Mouse (Mus musculus) heart, postnatal 10 days (tissue): ENCODE data around the gene Acot2. TPM values are rescaled to one million over a fixed set of nuclear protein-coding genes. Genes with fewer than 3 reads are reported as not detected.
"Not testable (repeated sequence)": the region's sequence is repeated elsewhere in the genome, so short reads cannot be mapped to it uniquely, and the experiment has no call there.

Experiments used
- DNase-seq, 2 experiments: peaks; one replicate each; pipeline ENCODE4 v3.0.0; 2021
- intact Hi-C: fragments of 180-260 bp; cut with DNase I; formaldehyde crosslinking; loops from one replicate; pipeline ENCODE4 v1.15.1; 2025
- total RNA-seq, 2 experiments: library from RNA; stranded (reverse); gene quantifications; 2 replicates each; pipeline ENCODE4 v1.2.3; 2021

Acot2 gene
- total RNA-seq, 2 experiments from 2014 or later: 201 to 233 TPM

GRCm38 (mm10) chr12:84030659-84031332 is 43.1 kb downstream of the Acot2 start:
- DNase-seq: peak; percentile 86 to 90
- intact Hi-C loops: loop anchor here (1.0 to 10.0 kb wide), 3 partner anchors 44 to 316 kb away; partner anchors contain the start of gene Acot2

GRCm38 (mm10) chr12:84032854-84033253 is 45.2 kb downstream of the Acot2 start:
- no peak for DNase-seq
- intact Hi-C loops: loop anchor here (10.0 kb wide), 1 partner anchor 318 kb away; no protein-coding TSS in a partner anchor

- intact Hi-C loops: loop anchor here (10.0 kb wide), 1 partner anchor 319 kb away; no protein-coding TSS in a partner anchor
- not testable (repeated sequence) for DNase-seq
Measured at GRCm38 (mm10) chr12:84033302-84033701, 45.6 kb downstream of the Acot2 start.

- intact Hi-C loops: loop anchor here (10.0 kb wide), 1 partner anchor 319 kb away; no protein-coding TSS in a partner anchor
- DNase-seq: no peak
Measured at GRCm38 (mm10) chr12:84034108-84034507, 46.4 kb downstream of the Acot2 start.

- DNase-seq: peak; percentile 21 to 27
Measured at GRCm38 (mm10) chr12:84038241-84038640, 50.6 kb downstream of the Acot2 start, which contains the start of gene Acot4. Gene Acot4 (plus strand): TSS chr12:84038379.

GRCm38 (mm10) chr12:84038691-84039111 is 51.0 kb downstream of the Acot2 start, which contains the start of gene Gm49366:
Gene Gm49366 (plus strand): TSS chr12:84038935.
- intact Hi-C loops: loop anchor here (10.0 kb wide), 1 partner anchor 324 kb away; no protein-coding TSS in a partner anchor
- peak; percentile 56 to 68 for DNase-seq

More at GRCm38 (mm10) chr12:84038241-84038640, 50.6 kb downstream of the Acot2 start, which contains the start of gene Acot4:
- intact Hi-C loops: loop anchor here (10.0 kb wide), 1 partner anchor 323 kb away; no protein-coding TSS in a partner anchor

GRCm38 (mm10) chr12:84042248-84042647 is 54.6 kb downstream of the Acot2 start:
- DNase-seq: no peak
- intact Hi-C loops: no loop called here

Other genes starting within 250 kb of the Acot2 start
- 10 to 100 TPM; 28.6 to 28.8 TPM for gene Papln, start 224.2 kb upstream of the Acot2 start, total RNA-seq
- 10 to 100 TPM; 42.7 to 45.1 TPM for gene Numb, start 65.9 kb upstream of the Acot2 start, total RNA-seq
- 1 to 10 TPM; 7.2 to 7.7 TPM for gene Riox1, start 37.3 kb upstream of the Acot2 start, total RNA-seq
- gene Heatr4, start 3.0 kb upstream of the Acot2 start, total RNA-seq: under 1 TPM in 1 of 2 experiments, not detected in 1; 0.17 TPM
- gene Acot1, start 21.6 kb downstream of the Acot2 start, total RNA-seq: 100 to 1,000 TPM; 127 to 159 TPM
- 1 to 10 TPM; 1.6 to 2.0 TPM for gene Acot4, start 50.5 kb downstream of the Acot2 start, total RNA-seq
- gene Gm49366, start 51.1 kb downstream of the Acot2 start, total RNA-seq: not detected
- 1 to 10 TPM; 2.6 to 3.7 TPM for gene Acot3, start 64.3 kb downstream of the Acot2 start, total RNA-seq
- not detected for gene Acot5, start 81.5 kb downstream of the Acot2 start, total RNA-seq
- 1 to 10 TPM; 3.3 to 3.8 TPM for gene Acot6, start 112.8 kb downstream of the Acot2 start, total RNA-seq
- 10 to 100 TPM; 10.3 to 10.6 TPM for gene Dnal1, start 126.5 kb downstream of the Acot2 start, total RNA-seq
- gene Pnma1, start 160.6 kb downstream of the Acot2 start, total RNA-seq: under 1 TPM; 0.35 to 0.43 TPM
- 10 to 100 TPM; 19.5 to 20.3 TPM for gene Elmsan1, start 231.0 kb downstream of the Acot2 start, total RNA-seq